Mouse (Mus musculus): ENCODE measurements around the gene Nfia.

Gene Nfia

DNA sequence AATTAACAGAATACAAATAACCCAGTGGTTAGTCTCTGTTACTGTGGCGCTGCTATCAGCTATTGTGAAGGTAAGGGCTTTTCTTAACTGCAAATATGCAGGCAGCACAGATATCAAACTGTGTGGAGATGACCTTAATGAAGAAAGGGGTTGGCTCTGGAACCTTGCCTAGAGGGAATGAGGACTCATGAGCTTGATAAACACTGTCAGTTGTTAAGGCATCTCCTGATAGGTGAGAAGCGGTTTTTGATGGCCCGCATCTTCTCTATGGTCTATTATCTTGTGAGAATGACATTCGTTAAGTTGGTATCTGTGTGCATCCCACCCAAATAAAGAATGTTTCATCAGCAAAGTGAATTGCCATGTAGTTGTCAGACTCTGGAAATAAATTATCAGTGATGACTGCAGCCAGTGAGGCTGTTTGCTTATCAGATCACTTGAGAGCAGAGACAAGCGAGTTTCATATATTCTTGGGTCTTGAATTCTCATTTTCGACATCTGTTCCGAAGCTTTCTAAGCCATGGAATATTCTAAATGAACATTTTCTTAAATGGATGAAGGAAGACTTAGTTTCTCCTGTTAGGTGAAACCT is 37.9 kb downstream of the Nfia start:
- DNase-seq (ENCODE audit: inconsistent age in 2 of 2, low spot score in 1 of 2), result peak in 1 of 2 experiments; percentile 81

DNA sequence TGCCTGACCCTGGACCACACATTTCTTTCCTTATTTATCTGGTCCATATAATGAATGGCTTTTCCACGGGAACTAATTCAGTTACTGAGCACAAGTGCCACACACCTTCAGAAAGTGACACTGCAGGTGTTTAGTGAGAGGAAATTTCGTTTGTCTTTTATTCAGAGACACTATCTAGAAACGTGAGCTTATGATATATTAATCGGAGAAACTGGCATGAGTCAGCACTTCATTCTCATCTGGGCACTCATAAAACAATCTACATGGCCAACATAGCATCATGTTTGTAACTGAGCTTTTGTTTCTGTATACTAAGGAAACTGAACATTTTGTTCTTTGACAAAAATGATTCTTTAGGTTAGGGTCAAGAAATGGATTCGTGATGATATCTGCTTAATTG is 40.5 kb downstream of the Nfia start:
- no peak for DNase-seq (ENCODE audit: inconsistent age in 2 of 2, low spot score in 1 of 2)

DNA sequence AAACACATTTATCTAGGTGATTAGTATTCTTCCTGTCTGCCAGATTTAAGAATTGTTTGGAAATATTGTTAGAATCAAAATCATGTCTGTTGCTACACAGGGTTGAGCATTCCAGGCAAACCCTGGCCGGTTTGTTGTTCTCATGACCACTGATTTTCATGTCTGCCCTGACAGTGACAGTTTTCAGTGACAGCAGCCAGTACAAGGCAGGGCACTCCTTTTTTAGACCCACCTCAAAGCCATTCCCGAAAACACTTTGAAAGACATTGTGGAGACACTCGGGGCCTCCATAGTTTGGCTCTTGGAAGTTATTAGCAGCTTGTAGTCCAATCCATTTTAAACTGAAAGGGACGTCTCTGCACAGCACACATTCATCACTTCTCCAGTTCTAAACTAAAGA is 41.5 kb downstream of the Nfia start:
- DNase-seq (ENCODE audit: inconsistent age in 2 of 2, low spot score in 1 of 2), result no peak

DNA sequence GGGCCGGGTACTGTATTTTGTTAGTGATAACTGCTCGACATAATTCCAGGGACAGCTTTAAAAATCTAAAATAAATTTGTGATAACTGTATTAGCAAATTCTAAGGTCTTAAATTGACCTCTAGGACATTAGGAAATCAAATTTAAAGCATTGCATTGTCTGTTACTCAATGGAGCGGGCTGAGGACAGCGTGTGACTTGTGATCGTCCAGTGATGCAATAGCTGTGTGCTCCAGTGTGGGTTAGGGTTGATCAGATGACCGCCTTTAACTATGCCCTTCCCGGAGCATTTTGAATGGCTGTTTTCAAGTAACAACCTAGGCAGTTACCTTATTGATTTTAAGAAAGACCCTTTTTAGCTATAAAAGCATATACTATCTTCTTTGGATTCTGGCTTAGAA is 42.0 kb downstream of the Nfia start:
- DNase-seq (ENCODE audit: inconsistent age in 2 of 2, low spot score in 1 of 2), result peak; percentile 47 to 78

DNA sequence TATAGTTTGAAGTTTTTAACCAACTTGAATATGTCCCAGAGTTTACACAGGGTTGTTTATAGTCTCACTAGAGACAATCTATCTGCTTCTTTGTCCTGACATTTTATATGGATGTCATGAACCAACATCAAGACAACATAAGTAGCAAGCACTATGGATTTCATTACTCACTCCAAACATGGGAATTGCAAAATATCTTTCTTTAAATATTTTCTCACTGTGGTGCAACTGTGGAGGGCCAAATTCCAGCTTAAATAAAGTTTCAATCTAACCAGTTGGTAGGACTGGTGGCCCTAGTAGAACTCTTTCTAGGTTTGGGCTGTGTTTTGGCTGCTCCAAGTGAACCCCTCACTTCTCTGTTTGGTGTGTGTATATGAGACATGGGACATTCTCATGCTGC is 43.5 kb downstream of the Nfia start:
- DNase-seq (ENCODE audit: inconsistent age in 2 of 2, low spot score in 1 of 2), result no peak

DNA sequence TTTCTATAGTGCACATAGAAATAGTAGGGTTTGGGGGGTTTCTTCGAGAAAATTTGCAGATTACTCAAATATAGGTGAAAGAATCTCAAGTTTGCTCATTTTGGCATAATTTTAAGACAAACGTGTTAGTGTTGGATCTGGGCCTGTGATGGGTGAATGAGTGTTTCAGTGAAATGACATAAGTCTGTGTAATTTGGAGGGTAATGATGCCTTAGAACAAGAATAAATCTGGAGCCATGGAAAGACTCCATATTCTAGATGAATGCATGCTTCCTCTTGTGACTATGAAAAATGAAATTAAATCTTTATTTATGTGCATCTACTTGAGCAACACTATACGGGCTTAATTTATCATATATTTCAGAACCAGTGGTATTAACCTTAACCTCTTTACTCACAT is 44.2 kb downstream of the Nfia start:
- DNase-seq (ENCODE audit: inconsistent age in 2 of 2, low spot score in 1 of 2), result no peak

DNA sequence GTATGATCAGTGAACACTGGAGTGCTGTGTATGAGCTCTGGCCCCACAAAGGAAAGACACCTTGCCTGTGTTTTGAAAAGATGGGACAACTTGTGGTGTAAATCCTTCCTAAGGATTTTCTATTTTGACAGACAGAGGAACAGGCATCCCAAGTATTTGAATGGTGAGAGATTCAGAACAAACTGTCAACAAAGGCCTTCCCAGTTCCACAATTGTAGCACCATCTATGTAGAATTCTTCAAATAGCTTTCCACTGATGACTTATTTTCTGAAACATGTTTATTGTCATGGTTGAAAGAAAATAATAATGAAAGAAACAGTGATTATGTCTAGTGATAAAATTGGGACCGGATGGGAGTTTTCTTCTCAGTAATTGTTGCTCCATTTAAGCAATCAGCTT is 45.2 kb downstream of the Nfia start:
- DNase-seq (ENCODE audit: inconsistent age in 2 of 2, low spot score in 1 of 2), result no peak

DNA sequence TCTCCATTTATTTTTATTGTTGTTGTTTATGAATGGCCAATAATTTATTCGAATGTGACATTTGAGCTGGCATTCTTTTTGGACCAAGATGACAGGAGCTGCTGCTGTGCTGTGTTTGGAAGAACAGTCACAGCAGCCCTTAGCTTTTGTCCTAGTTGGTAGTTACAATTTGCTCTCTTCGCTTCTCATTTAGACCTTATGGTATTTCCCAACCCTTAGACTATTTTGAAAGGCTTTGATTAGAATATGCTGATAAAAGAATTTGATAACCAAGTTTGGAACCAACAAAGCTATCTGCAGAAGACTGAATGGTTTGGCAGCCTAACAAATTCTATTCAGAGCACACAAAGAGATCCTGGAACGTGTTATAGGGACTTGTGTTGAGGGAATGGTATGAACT is 46.0 kb downstream of the Nfia start:
- no peak for DNase-seq (ENCODE audit: inconsistent age in 2 of 2, low spot score in 1 of 2)

DNA sequence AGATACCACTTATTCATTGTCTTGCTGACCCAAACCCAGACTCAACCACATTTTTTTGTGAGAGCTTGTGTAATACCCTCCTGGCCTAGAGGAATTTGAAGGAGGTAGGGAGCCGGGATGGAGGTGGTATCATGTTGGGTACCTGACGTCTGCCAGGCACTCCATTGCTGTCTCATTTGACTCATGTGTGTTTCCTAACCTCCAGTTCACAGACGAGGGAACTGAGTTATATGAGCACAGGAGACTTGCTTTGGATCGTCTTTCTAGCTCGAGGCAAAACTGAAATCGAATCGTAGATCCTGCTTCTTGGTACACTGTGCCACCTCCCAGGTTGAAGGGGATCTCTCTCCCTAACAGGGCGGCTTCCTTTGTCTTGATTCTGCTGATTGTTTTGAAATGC is 46.6 kb downstream of the Nfia start:
- DNase-seq (ENCODE audit: inconsistent age in 2 of 2, low spot score in 1 of 2), result no peak

DNA sequence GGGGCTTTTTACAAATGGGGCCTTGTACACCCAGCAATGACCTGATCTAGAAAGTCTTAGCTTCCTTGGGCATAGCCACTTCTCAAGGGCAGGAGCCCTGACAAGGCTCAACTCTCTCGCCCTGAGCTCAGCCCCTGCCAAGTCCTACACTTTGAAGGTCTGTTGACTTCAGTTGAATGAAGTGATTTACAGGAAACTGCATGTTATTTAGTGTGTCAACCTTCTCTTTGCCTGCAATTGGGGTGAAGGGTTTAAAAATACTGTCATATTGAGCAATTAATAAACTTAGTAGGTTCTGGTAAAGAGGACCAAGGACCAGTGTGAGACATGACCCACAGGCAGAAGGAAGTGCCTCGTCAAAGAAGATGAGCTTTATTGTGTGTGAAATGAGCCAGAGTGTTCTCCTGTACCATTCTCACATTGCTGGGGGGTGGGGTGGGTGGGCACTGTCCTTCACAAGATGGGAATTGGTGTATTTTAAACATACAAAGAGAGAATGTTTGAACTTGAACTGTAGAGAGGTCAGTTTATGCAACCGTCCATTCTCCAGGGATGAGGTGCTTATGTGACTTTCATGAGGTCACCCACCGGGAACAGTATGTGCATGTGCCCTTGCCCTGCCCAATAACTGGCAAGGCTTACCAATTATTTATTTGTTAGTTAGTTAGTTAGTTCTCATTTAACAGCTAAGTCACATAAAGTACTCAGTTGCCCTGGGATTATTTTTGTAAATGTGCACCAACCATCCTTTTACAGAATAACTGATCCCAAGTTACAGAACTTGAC is 48.1 kb downstream of the Nfia start:
- DNase-seq (ENCODE audit: inconsistent age in 2 of 2, low spot score in 1 of 2), result peak; percentile 26 to 81

DNA sequence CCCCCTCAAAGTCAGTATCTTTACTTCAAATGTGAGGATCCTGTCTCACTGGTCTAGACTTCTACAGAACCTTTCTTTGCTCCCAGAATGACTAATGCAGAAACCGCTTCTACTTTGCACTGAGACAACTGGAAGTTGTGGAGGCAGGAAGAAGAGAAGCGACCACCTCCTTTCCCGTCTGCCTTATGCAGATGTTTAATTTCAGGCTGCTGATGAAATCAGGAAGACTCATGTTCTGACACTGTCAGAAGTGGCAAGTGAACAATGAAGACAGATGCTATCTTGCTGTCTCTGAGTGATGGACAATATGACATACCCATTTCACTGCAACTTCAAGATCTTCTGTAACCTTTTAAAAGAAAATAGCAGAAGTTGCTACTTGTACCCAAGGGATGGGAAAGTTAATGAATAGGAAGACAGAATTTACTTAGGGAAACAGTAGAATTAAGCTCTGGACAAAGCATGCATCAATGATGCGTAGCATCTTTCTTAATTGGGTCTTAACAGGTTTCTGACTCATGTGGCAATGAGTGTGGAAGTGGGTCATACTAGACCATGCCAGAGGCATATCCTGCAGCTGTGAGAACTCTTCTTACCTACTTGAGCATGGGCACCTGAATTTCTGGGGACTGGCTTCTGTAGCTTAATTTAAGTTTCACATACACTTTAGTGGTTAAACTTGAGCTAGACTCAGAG is 49.2 kb downstream of the Nfia start:
- DNase-seq (ENCODE audit: inconsistent age in 2 of 2, low spot score in 1 of 2), result no peak

DNA sequence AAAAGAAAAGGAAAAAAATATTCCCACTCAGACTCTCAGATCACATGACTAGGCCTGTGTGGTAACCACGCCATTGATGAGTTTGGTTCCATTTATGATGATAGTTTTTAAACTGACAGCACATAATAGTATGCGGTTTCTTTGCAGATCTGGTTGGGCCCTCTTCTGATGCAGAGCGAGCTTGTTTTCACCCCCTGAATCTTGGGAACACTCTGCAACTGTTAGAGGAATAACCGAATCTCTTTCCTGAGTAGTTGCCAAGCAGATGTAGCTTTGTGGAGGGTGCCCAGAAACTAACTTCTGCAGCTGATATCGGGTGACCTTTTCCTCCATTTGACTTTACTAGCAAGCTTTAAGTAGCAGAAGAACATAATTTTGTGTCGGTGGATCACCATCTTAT is 51.0 kb downstream of the Nfia start:
- no peak for DNase-seq (ENCODE audit: inconsistent age in 2 of 2, low spot score in 1 of 2)

DNA sequence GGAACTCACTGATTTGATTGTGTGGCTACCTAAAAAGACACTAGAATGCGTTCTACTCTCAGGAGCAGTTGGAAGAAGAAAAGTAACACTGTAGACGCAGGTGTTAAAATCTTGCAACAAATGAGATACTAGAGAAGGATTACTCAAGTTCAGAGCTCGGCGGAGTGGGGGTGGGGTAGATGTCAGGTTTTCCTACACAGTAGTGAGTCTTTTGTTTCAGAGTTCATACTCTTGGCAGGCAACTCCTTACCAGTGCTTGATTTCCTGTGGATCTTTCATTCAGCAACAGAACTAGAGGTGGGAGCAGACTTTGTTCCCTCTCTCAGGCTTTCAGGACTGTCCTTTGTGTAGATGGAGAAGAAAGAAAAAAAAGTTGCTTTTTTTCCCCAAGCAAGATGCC is 51.9 kb downstream of the Nfia start:
- peak in 1 of 2 experiments; percentile 55 for DNase-seq (ENCODE audit: inconsistent age in 2 of 2, low spot score in 1 of 2)

DNA sequence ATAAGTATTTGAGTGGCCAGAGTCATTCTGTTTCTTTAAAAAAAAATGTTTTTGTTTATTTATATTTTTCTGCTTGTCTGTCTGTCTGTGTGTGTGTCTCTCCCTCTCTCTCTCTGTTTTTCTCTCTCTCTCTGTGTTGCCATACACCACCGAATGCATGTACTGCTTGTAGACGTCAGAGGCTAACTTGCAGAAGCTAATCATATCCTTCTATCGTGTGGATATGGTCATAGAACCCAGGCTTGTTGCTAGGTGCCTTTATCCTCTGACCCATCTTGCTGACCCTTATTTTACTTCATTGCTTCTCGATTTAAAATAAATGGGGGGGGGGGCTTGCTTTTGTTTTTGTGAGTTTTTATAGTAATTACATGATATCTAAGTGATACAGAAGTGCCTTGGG is 52.9 kb downstream of the Nfia start:
- no peak for DNase-seq (ENCODE audit: inconsistent age in 2 of 2, low spot score in 1 of 2)

DNA sequence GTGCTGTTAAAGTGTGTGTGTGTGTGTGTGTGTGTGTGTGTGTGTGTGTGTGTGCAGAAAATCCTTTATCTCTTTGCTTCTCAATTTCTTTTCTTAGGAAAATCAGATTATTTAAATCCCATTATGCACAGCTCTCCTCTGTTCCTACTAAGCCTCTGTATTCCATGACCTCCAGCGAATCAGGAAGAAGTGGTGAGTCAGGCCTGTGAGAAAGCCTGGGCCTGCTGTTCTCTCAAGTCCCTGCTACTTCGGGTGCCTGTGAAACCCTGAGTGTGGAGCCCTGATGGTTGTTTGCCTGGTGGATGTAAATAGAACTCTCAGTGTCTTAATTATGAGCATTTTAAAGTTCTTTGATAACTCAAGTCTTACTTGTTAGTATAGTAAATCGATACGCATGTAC is 53.3 kb downstream of the Nfia start:
- peak; percentile 57 to 75 for DNase-seq (ENCODE audit: inconsistent age in 2 of 2, low spot score in 1 of 2)

DNA sequence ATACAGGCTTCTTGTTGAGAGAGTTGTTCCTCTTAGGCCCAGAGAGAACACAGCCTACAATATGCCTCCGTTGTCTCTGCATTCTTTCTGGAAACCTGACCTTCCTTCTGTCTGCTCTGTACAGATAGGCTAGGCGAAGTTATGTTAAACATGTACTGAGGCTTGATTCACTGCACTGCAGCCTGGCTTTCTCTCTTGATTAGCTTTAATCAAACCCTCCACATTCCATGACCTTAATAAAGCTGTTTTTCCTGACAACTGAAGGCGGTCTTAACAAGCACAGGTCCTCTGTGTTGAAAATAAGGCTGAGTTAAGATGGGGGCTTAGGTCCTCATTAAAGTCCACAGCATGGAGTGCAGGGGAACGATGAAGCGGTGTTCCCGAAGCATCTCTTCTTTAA is 54.6 kb downstream of the Nfia start:
- DNase-seq (ENCODE audit: inconsistent age in 2 of 2, low spot score in 1 of 2), result no peak

DNA sequence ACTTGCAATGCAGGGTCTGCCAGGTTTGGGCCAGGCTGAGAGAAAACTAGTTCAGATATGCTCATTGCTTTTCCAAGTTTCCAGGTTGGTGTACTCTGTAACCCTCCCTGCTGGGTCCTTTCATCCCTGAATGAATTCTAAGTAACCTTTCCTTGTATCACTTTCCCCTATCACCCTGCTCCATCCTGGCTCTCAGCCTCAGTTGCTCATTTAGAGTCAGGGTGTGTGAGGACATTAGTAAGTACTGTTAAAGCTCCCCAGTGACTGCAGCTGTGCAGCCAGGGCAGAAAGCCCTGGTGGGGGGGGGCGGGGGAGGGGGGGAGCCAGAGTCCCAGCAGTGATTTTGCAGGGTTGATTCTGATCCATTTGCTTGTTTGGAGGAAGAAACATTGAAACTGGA is 56.0 kb downstream of the Nfia start:
- DNase-seq (ENCODE audit: inconsistent age in 2 of 2, low spot score in 1 of 2), result no peak

DNA sequence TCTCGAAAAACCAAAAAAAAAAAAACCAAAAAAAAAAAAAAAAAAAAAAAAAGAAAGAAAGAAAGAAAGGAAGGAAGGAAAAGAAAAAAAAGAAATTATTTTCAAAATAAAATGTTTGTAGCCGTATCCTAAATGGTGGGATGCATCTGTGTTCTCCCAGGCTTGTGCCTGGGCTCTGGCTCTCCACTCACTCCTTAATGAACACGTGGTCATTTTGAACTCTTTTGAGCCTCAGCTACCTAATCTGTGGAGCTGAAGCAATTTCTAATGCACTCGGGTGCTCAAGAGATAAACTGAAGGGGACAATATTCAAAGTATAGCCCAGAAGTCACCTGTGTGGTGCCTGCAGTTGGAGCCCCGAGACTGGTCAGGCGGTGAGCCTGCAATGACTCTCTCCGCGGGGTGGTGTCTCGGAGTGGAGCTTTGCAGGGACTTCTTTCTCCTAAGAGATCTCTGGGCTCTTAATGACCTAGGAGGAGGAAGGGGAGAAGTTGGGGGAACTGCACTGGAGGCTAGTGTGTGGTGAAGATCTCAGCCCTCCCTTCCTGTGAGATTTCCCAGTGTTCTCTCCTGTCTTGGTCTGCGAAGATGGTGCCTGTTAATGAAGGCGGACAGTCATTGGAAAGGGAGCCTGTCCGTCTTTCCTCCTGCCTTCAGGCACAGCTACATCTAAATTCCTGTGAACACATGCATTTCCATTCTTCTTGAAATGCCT is 57.0 kb downstream of the Nfia start:
- no peak for DNase-seq (ENCODE audit: inconsistent age in 2 of 2, low spot score in 1 of 2)

DNA sequence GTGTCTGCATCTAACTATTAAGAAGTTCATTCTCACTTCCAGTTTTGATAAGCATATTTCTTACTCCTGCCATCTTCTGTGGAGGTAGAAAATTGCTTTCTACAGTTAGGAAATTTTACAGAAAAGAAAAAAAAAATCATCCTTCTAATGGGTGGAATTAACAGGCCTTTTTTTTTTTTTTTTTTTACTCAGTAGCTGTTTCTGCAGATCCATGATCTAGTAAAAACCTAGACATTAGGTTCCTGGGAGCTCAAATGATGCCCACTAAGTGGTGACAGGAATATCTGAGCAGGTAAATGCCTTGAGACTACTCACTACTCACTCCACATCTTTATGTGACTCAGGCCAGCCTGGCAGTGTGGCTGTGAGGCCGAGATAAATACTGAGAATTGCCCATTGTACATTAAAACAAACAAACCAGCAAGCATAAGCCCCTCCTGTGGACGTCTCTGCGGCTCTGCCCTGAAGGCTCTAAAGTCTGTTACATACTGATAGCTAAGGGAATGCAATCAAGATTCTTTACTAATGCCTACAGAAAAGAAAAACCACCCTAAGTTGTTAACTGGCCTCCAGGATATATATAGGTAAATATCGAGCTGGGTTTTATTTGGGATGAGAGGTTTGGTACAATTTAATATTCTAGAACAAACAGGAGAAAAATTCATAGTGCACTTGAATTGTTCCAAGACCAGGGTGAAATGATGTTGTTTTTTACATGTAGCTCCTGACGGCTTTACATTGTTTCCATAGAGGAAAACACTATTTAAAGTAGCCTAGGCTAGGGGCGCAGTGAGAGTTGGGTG is 57.7 kb downstream of the Nfia start:
- DNase-seq (ENCODE audit: inconsistent age in 2 of 2, low spot score in 1 of 2), result no peak

DNA sequence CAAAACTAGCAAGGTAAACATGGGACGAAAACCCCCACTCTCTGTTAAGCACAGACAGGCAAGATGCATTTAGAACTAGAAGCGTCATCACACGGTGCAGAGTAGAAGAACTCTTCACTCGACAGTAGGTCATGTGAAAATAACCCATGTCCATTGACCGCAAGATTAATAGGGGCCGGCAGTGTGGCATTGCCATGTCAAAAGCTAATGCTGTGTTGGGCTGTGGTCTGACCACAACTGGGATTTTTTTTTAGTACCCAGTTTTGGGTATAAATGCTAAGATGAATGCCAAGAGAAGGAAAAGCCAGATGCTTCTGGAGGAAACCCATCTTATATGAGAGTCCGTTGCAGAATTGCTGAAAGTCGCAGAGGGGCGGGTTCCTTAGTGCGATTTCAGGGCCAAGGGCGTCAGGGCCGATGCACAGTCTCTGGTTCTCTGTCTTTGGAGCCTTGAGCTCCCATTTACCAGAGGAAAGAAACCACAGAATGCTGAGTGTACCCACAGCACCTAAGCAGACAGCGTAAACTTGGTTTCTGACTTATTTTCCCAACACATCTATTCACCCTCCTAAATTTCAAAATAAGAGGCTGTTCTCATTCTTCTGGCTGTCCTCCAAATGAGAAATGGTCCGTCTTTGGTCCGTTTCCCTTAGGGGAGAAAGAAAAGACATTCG is 58.5 kb downstream of the Nfia start:
- no peak for DNase-seq (ENCODE audit: inconsistent age in 2 of 2, low spot score in 1 of 2)
